21 mouse cellular contexts compared by ENCODE assay signal in the genomic region with DNA sequence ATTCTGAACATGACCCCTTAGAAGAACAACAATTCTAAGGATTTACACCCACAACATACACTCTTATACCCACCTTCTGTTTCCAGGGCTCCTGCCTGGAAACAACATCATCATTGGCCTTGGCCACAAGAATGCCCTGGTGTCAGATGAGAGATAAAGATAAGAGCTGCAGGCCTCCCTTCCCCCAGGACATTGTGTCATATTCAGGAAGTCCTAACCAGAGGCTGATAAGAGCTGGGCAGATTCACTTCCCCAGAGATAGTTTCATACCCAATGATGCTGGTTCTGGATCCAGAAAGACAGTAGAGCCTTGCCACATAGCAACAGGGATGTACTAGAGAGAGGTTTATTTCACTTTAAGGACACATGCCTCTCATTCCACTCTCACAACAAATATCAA. TPM values are rescaled to one million over a fixed set of nuclear protein-coding genes. Genes with fewer than 3 reads are reported as not detected.
A peak's percentile ranks its signal among the peaks of the same experiment; 100 is the strongest.
DNase-seq lines count a peak whose midpoint lies in the region; ATAC-seq and TF ChIP-seq lines count a peak whose summit lies in the region.
"Had no signal": no experiment of that assay in that cellular context is flagged by ENCODE, and none has a peak within 500 bp of the region (broad histone marks: within the 10 kb centered on the region; RNA-seq: fewer than 3 reads in every experiment).

No protein-coding gene starts in this region.

- TF ChIP-seq CTCF in MEL (IDR thresholded peaks at IDR 0.05 in 2 of 3, conservative IDR thresholded peaks at IDR 0.05 in 1 of 3; ENCODE audit: control insufficient read depth in 1 of 3, insufficient read depth in 1 of 3, low read depth in 2 of 3, low read length in 3 of 3, poor library complexity in 1 of 3, severe bottlenecking in 1 of 3): no peak

- no peaks in the 10 kb centered on the region for H3K9me3 ChIP-seq in MEL (replicated peaks; ENCODE audit: insufficient read depth, low read length)
- H3K9me3 ChIP-seq: embryonic facial prominence, embryonic 13.5 days; heart, embryonic 12.5 days had no signal

- no peak for ATAC-seq in frontal cortex, adult (ENCODE audit: low TSS enrichment)
- ATAC-seq: intestine, postnatal 0 days; lung, postnatal 0 days had no signal

- H3K36me3 ChIP-seq in MEL (ENCODE audit: control insufficient read depth in 1 of 2, insufficient read depth in 2 of 2, low read length in 2 of 2) (peaks cover 0 to 7% of the 10 kb centered on the region in 2 experiments; a peak in 1 of 4 replicates), macrophage (ENCODE audit: inconsistent target) (no peaks in the 10 kb centered on the region)
- H3K36me3 ChIP-seq in splenic B cell, adult 2 months (ENCODE audit: control insufficient read depth, insufficient read depth, low read length, poor library complexity, severe bottlenecking): no peaks in the 10 kb centered on the region
- H3K36me3 ChIP-seq: embryonic facial prominence, embryonic 13.5 days; heart, embryonic 12.5 days had no signal

- TF ChIP-seq EP300 in MEL (IDR thresholded peaks at IDR 0.05; ENCODE audit: low read depth in 1 of 2, low read length in 2 of 2): peak; percentile 71 to 76

- no peaks in the 10 kb centered on the region for H3K27me3 ChIP-seq in MEL (ENCODE audit: control insufficient read depth in 1 of 2, insufficient read depth in 2 of 2, low read length in 2 of 2)
- no peaks in the 10 kb centered on the region for H3K27me3 ChIP-seq in splenic B cell, adult 2 months (ENCODE audit: control insufficient read depth, insufficient read depth, low read length, poor library complexity, severe bottlenecking)
- H3K27me3 ChIP-seq: embryonic facial prominence, embryonic 13.5 days; heart, embryonic 12.5 days had no signal

- H3K4me3 ChIP-seq in MEL (ENCODE audit: control insufficient read depth in 1 of 2, insufficient read depth in 1 of 2, low read depth in 2 of 2, low read length in 2 of 2) (no peak overlapping the region), macrophage (ENCODE audit: inconsistent target) (no peak overlapping the region)
- H3K4me3 ChIP-seq: embryonic facial prominence, embryonic 13.5 days; heart, embryonic 12.5 days; myocyte had no signal

- no peak overlapping the region for H3K27ac ChIP-seq in MEL (ENCODE audit: control insufficient read depth, low read depth, low read length)
- H3K27ac ChIP-seq in macrophage: peak overlapping the region; percentile 87
- H3K27ac ChIP-seq: embryonic facial prominence, embryonic 13.5 days; hindbrain, embryonic 14.5 days had no signal

- peak; percentile 8 to 28 for DNase-seq in spleen, postnatal 36 days (ENCODE audit: low spot score in 2 of 2)
- no peak for DNase-seq in spleen, postnatal 14 days (ENCODE audit: low spot score in 2 of 2)
- DNase-seq in MEL (ENCODE audit: low read depth, low spot score): peak; percentile 39
- peak; percentile 65 for DNase-seq in splenic B cell, adult 2 months (ENCODE audit: low read depth, low spot score)
- DNase-seq in adrenal gland, postnatal 4 days (ENCODE audit: low spot score in 2 of 2): no peak
- no peak for DNase-seq in left cerebral cortex, adult 9 months (ENCODE audit: low spot score in 2 of 2)
- DNase-seq: cerebellum, adult 11 months; cerebellum, postnatal 10 days; heart, postnatal 14 days; left cerebral cortex, postnatal 4 days; liver; midbrain, embryonic 14.5 days; right cerebral cortex, postnatal 25 days had no signal

- no peak for TF ChIP-seq RAD21 in MEL (IDR thresholded peaks at IDR 0.05; ENCODE audit: low read depth, low read length)

- no peak for TF ChIP-seq POLR2A in MEL (IDR thresholded peaks at IDR 0.05; ENCODE audit: control insufficient read depth in 1 of 2, insufficient read depth in 1 of 2, low read depth in 1 of 2, low read length in 2 of 2, poor library complexity in 1 of 2)

- peaks cover 0 to 9% of the 10 kb centered on the region in 2 experiments; a peak in 2 of 4 replicates for H3K4me1 ChIP-seq in MEL (ENCODE audit: control insufficient read depth in 1 of 2, insufficient read depth in 2 of 2, low read length in 2 of 2)
- H3K4me1 ChIP-seq: embryonic facial prominence, embryonic 13.5 days; heart, embryonic 12.5 days had no signal

- no peak overlapping the region for H3K9ac ChIP-seq in MEL (ENCODE audit: control insufficient read depth, low read depth, low read length, poor library complexity, severe bottlenecking)
- H3K9ac ChIP-seq: embryonic facial prominence, embryonic 13.5 days; heart, embryonic 12.5 days; hindbrain, embryonic 14.5 days had no signal

- H3K79me2 ChIP-seq in MEL (ENCODE audit: control insufficient read depth, insufficient read depth, low read length, poor library complexity) (no peaks in the 10 kb centered on the region), macrophage (ENCODE audit: inconsistent target) (no peaks in the 10 kb centered on the region)

TF ChIP-seq in MEL, 35 proteins besides CTCF, POLR2A, EP300 and RAD21:
- TF ChIP-seq TCF12 (IDR thresholded peaks at IDR 0.05; ENCODE audit: low read depth, low read length): peak; percentile 50; the same call in 1 of the 2 replicates
- TF ChIP-seq SIN3A (IDR thresholded peaks at IDR 0.05; ENCODE audit: low read length): no peak
- no peak for TF ChIP-seq ZMIZ1 (IDR thresholded peaks at IDR 0.05; ENCODE audit: low read depth, low read length)
- TF ChIP-seq TAL1 (IDR thresholded peaks at IDR 0.05; ENCODE audit: low read length): 0 out of 2 replicates have a peak, but pooled peaks have one; percentile 22
- no peak for TF ChIP-seq ELF1 (IDR thresholded peaks at IDR 0.05; ENCODE audit: low read depth, low read length)
- TF ChIP-seq GATA1 (IDR thresholded peaks at IDR 0.05; ENCODE audit: low read depth, low read length): peak; percentile 83
- TF ChIP-seq RCOR1 (IDR thresholded peaks at IDR 0.05; ENCODE audit: low read depth, low read length): peak; percentile 52; the same call in 1 of the 2 replicates

RNA-seq across cellular contexts. Expression of a gene that starts 55.3 kb away (rescaled TPM):
- 2.9 and 3.7 TPM in 2 replicates for total RNA-seq in MEL (2012; rRNA removed)
- polyA plus RNA-seq in MEL (2012; ENCODE audit: insufficient read depth in 1 of 2, insufficient read length in 2 of 2, low read depth in 1 of 2, low replicate concordance in 2 of 2, missing spikeins in 1 of 2) (1 to 10 TPM in 1 of 2 experiments, not detected in 1; 4.4 TPM), macrophage (2018) (8.8 to 14.3 TPM (median 11.1 TPM) in 3 replicates)
- 100 to 1,000 TPM in 2 of 26 experiments, 10 to 100 TPM in 24; 28.2 to 149 (median 49.3) TPM for total RNA-seq in macrophage (2018; cell fraction: chromatin; rRNA removed)
- 10 to 100 TPM; 10.9 to 30.9 (median 16.0) TPM for total RNA-seq in macrophage (2018; cell fraction: cytosol; rRNA removed)
- total RNA-seq in macrophage (2018; cell fraction: nucleus; rRNA removed): 10 to 100 TPM; 11.4 to 55.5 (median 30.2) TPM
- 10 to 100 TPM; 10.7 to 11.3 TPM for total RNA-seq in adrenal gland, postnatal 4 days (2021)

Comparison
In these comparisons a context has a peak if more than half of its experiments do, and no peak if none do; other contexts are left out.
1. DNase-seq: peak in spleen, postnatal 36 days (2 of 2), MEL (single experiment) and splenic B cell, adult 2 months (single experiment); none in spleen, postnatal 14 days (0 of 2), adrenal gland, postnatal 4 days (0 of 2) and left cerebral cortex, adult 9 months (0 of 2).